Comparison of ENCODE assay signal across 23 mouse cellular contexts in the genomic region with DNA sequence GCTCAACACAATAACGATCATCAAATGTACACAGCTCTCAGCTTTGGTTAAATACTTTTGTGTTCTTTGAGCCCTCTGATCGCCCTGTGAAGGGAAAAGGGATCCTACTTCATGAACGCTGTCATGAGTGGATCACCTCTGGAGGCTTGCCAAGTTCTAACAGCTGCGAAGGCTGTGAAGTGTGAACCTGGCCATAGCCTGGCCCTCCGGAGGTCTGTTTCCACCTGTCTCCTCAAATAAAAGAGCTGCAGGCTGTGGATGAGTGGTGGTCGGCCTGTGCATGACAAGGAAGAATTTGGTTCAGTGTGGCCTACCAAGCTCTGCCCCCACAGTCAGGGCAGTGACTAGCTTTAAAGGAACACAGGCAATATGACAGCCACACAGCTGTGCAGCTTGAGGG.
DNase-seq lines count a peak whose midpoint lies in the region; ATAC-seq and TF ChIP-seq lines count a peak whose summit lies in the region.
"Had no signal": no experiment of that assay in that cellular context is flagged by ENCODE, and none has a peak within 500 bp of the region (broad histone marks: within the 10 kb centered on the region; RNA-seq: fewer than 3 reads in every experiment).

No protein-coding gene starts in this region.

- H3K27me3 ChIP-seq in lung, embryonic 14.5 days (ENCODE audit: insufficient read depth, low read length) = no peaks in the 10 kb centered on the region
- no peaks in the 10 kb centered on the region for H3K27me3 ChIP-seq in embryonic facial prominence, embryonic 15.5 days
- H3K27me3 ChIP-seq: embryonic facial prominence, embryonic 12.5 days; limb, embryonic 13.5 days; liver, embryonic 12.5 days; neural tube, embryonic 15.5 days; Patski had no signal

- no peak overlapping the region for H3K4me3 ChIP-seq in lung, embryonic 14.5 days (ENCODE audit: low read depth, low read length)
- no peak overlapping the region for H3K4me3 ChIP-seq in embryonic facial prominence, embryonic 15.5 days (replicated peaks)
- H3K4me3 ChIP-seq: embryonic facial prominence, embryonic 12.5 days; erythroblast, embryonic 14.5 days; limb, embryonic 13.5 days; liver, embryonic 12.5 days; neural tube, embryonic 15.5 days had no signal

- WGBS in lung, embryonic 14.5 days = 39% methylated on average over 6 of the region's 6 CpGs
- WGBS in embryonic facial prominence, embryonic 15.5 days = 61% methylated on average over 6 of the region's 6 CpGs

- intact Hi-C loops in heart, postnatal 36 days (cut with DNase I) = loop anchor here (10.0 kb wide), 1 partner anchor 357 kb away; no protein-coding TSS in a partner anchor

- no peak overlapping the region for H3K9ac ChIP-seq in lung, embryonic 14.5 days
- no peak overlapping the region for H3K9ac ChIP-seq in embryonic facial prominence, embryonic 15.5 days
- H3K9ac ChIP-seq: embryonic facial prominence, embryonic 12.5 days; limb, embryonic 13.5 days; liver, embryonic 12.5 days; neural tube, embryonic 15.5 days had no signal

- 0 out of 2 replicates have a peak overlapping the region, but pooled peaks have one; percentile 20 for H3K27ac ChIP-seq in lung, embryonic 14.5 days (ENCODE audit: low read depth)
- 0 out of 2 replicates have a peak overlapping the region, but pooled peaks have one; percentile 53 for H3K27ac ChIP-seq in embryonic facial prominence, embryonic 15.5 days (replicated peaks)
- H3K27ac ChIP-seq: embryonic facial prominence, embryonic 12.5 days; kidney, postnatal 0 days; limb, embryonic 13.5 days; liver, embryonic 12.5 days; neural tube, embryonic 15.5 days had no signal

- no peak for ATAC-seq in lung, embryonic 14.5 days (ENCODE audit: insufficient read depth)
- no peak for ATAC-seq in embryonic facial prominence, embryonic 15.5 days (ENCODE audit: insufficient number of reproducible peaks, low FRiP score, low TSS enrichment, low read depth)
- ATAC-seq: forebrain, embryonic 14.5 days; liver, embryonic 12.5 days; Patski had no signal

- peaks cover 15% of the 10 kb centered on the region for H3K4me1 ChIP-seq in lung, embryonic 14.5 days (ENCODE audit: insufficient read depth)
- H3K4me1 ChIP-seq in embryonic facial prominence, embryonic 15.5 days = peaks cover 22% of the 10 kb centered on the region
- H3K4me1 ChIP-seq: liver, embryonic 12.5 days; neural tube, embryonic 15.5 days had no signal

- TF ChIP-seq CTCF in lung, embryonic 14.5 days (IDR thresholded peaks at IDR 0.05; ENCODE audit: low read depth) = no peak
- no peak for TF ChIP-seq CTCF in brain, embryonic 14.5 days (IDR thresholded peaks at IDR 0.05; ENCODE audit: borderline replicate concordance, extremely low read depth, insufficient read depth, insufficient read length)

- H3K36me3 ChIP-seq in lung, embryonic 14.5 days (ENCODE audit: insufficient read depth) = no peaks in the 10 kb centered on the region
- no peaks in the 10 kb centered on the region for H3K36me3 ChIP-seq in embryonic facial prominence, embryonic 15.5 days
- H3K36me3 ChIP-seq: embryonic facial prominence, embryonic 12.5 days; G1E; limb, embryonic 13.5 days; liver, embryonic 12.5 days; neural tube, embryonic 15.5 days had no signal

- no peak for TF ChIP-seq POLR2A in brain, embryonic 14.5 days (IDR thresholded peaks at IDR 0.05; ENCODE audit: borderline replicate concordance, extremely low read depth, insufficient read depth, insufficient read length, poor library complexity, severe bottlenecking)

- H3K4me2 ChIP-seq in lung, embryonic 14.5 days = no peak overlapping the region
- no peak overlapping the region for H3K4me2 ChIP-seq in embryonic facial prominence, embryonic 15.5 days (replicated peaks)
- H3K4me2 ChIP-seq: embryonic facial prominence, embryonic 12.5 days; limb, embryonic 13.5 days; liver, embryonic 12.5 days; midbrain, embryonic 11.5 days; neural tube, embryonic 15.5 days had no signal

- no peaks in the 10 kb centered on the region for H3K9me3 ChIP-seq in lung, embryonic 14.5 days (ENCODE audit: low read depth, low read length)
- no peaks in the 10 kb centered on the region for H3K9me3 ChIP-seq in embryonic facial prominence, embryonic 15.5 days (replicated peaks)
- H3K9me3 ChIP-seq: embryonic facial prominence, embryonic 12.5 days; limb, embryonic 13.5 days; liver, embryonic 12.5 days; neural tube, embryonic 15.5 days had no signal

- peak; percentile 68 for DNase-seq in heart, adult 11 months
- no peak for DNase-seq in heart, postnatal 36 days
- peak; percentile 41 for DNase-seq in lung, embryonic 14.5 days
- DNase-seq in lung, postnatal 36 days = no peak
- peak; percentile 12 for DNase-seq in brain, embryonic 14.5 days (ENCODE audit: low read depth)
- DNase-seq in yolk sac, embryonic 10.5 days (ENCODE audit: low spot score) = no peak
- DNase-seq: adrenal gland, postnatal 36 days; B cell, adult 2 months; cerebellum, adult 11 months; cerebellum, adult 9-11 months; kidney, adult 2 months; lung, adult 2 months had no signal

Comparison
In these comparisons a context has a peak if more than half of its experiments do, and no peak if none do; other contexts are left out.
1. DNase-seq: peak in heart, adult 11 months (single experiment), lung, embryonic 14.5 days (single experiment) and brain, embryonic 14.5 days (single experiment); none in heart, postnatal 36 days (0 of 2), lung, postnatal 36 days (single experiment) and yolk sac, embryonic 10.5 days (single experiment).